Mouse (Mus musculus): ENCODE measurements around the gene Atp9a. TPM values are rescaled to one million over a fixed set of nuclear protein-coding genes. Genes with fewer than 3 reads are reported as not detected.

The Atp9a gene
- 40.1 TPM for polyA plus RNA-seq (2014; fragmentation: Illumina TruSeq; extraction: RNeasy Lipid Tissue Mini Kit (QIAGEN cat#74804); ENCODE audit: low read depth, low replicate concordance)

GRCm38 (mm10) chr2:168742059-168742627, at the start of gene Atp9a:
Gene Atp9a, minus strand, starts transcription at chr2:168742409.

DNA sequence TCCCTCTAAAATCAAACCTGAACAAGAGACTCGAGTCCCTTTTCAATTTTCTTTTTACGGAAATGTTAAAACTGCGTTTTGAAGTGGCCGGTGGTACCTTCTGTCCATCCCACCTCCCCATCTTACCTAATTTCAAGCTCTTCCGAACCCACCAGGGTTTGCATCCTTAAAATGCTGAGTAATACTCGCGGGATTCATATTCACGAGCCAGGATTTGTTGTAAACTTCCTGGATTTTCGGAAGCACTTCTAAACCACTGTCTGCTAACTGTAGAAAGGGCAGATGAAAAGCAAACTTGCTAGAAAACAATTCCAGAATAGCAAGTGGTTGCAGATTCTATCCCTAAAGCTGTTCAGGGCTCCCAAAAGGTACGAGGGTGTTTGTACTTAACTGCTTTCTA, 25.4 kb upstream of the Atp9a start, which contains the start of gene Sall4:
Gene Sall4, minus strand, starts transcription at position 362 of the 400 bp plus-strand sequence.

GRCm38 (mm10) chr2:168601491-168602386, 140.5 kb downstream of the Atp9a start, which contains the start of gene Nfatc2:
Gene Nfatc2, minus strand, starts transcription at chr2:168601657.

Other genes starting within 250 kb of the Atp9a start
- 9.3 TPM for gene Nfatc2, start 140.8 kb downstream of the Atp9a start, polyA plus RNA-seq (2014; fragmentation: Illumina TruSeq; extraction: RNeasy Lipid Tissue Mini Kit (QIAGEN cat#74804); ENCODE audit: low read depth, low replicate concordance)
- 1.1 TPM for gene Sall4, start 25.5 kb upstream of the Atp9a start, polyA plus RNA-seq (2014; fragmentation: Illumina TruSeq; extraction: RNeasy Lipid Tissue Mini Kit (QIAGEN cat#74804); ENCODE audit: low read depth, low replicate concordance)
- gene Zfp64, start 213.2 kb upstream of the Atp9a start, polyA plus RNA-seq (2014; fragmentation: Illumina TruSeq; extraction: RNeasy Lipid Tissue Mini Kit (QIAGEN cat#74804); ENCODE audit: low read depth, low replicate concordance) = 6.5 TPM